Mouse (Mus musculus) frontal cortex, adult 2 months (tissue): ENCODE measurements around the gene Lypd6b. TPM values are rescaled to one million over a fixed set of nuclear protein-coding genes. Genes with fewer than 3 reads are reported as not detected.

Experiments used
- polyA plus RNA-seq: library from polyadenylated mRNA; depleted of rRNA; stranded (reverse); fragments of >200 nt; gene quantifications from 2 replicates; pipeline ENCODE4 v1.2.3, GENCODE M21; 2012; rRNA removed

The Lypd6b gene
- polyA plus RNA-seq, 1 experiment, result 7.5 TPM

Other genes starting within 250 kb of the Lypd6b start
- 244 and 279 TPM in 2 replicates for gene Kif5c, start 168.4 kb upstream of the Lypd6b start, polyA plus RNA-seq